Mouse (Mus musculus): ENCODE measurements around the gene Focad. TPM values are rescaled to one million over a fixed set of nuclear protein-coding genes. Genes with fewer than 3 reads are reported as not detected.
A peak's percentile ranks its signal among the peaks of the same experiment; 100 is the strongest.

Gene Focad
- polyA plus RNA-seq, 1 experiment from 2014 or later, result 18.0 TPM

GRCm38 (mm10) chr4:88396995-88397521, 302.6 kb downstream of the Focad start:
- no peak overlapping the region for H3K27ac ChIP-seq (replicated peaks; ENCODE audit: low read depth, low read length)

GRCm38 (mm10) chr4:88400302-88400991, 306.0 kb downstream of the Focad start:
- H3K27ac ChIP-seq (replicated peaks; ENCODE audit: low read depth, low read length), result no peak overlapping the region
- no peak for DNase-seq (ENCODE audit: low spot score)

More at GRCm38 (mm10) chr4:88396995-88397521, 302.6 kb downstream of the Focad start:
- H3K4me3 ChIP-seq (ENCODE audit: low read depth, low read length), result no peak overlapping the region
- no peak for DNase-seq (ENCODE audit: low spot score)
- no peak overlapping the region for H3K9ac ChIP-seq (replicated peaks; ENCODE audit: low read length)
- 82% methylated on average over 6 of the region's 6 CpGs for whole genome bisulfite sequencing
- no peaks in the 10 kb centered on the region for H3K4me1 ChIP-seq (ENCODE audit: control insufficient read depth, insufficient read depth, low read length)
- H3K9me3 ChIP-seq (replicated peaks; ENCODE audit: control insufficient read depth, low read length), result no peaks in the 10 kb centered on the region
- H3K27me3 ChIP-seq (ENCODE audit: control insufficient read depth, insufficient read depth, low read length), result no peaks in the 10 kb centered on the region
- ATAC-seq (replicated peaks; ENCODE audit: insufficient number of reproducible peaks, low FRiP score, low TSS enrichment, low read depth), result no peak
- no peaks in the 10 kb centered on the region for H3K36me3 ChIP-seq (replicated peaks; ENCODE audit: control insufficient read depth, insufficient read depth, low read depth, low read length)
- H3K4me2 ChIP-seq (ENCODE audit: low read depth, low read length), result no peak overlapping the region

GRCm38 (mm10) chr4:88400992-88401313, 306.5 kb downstream of the Focad start:
- Histone ChIP-seq H3K27ac (replicated peaks; ENCODE audit: low read depth, low read length) (no peak overlapping the region), H3K4me3 (ENCODE audit: low read depth, low read length) (no peak overlapping the region), H3K4me2 (ENCODE audit: low read depth, low read length) (no peak overlapping the region), H3K9me3 (replicated peaks; ENCODE audit: control insufficient read depth, low read length) (no peaks in the 10 kb centered on the region), H3K36me3 (replicated peaks; ENCODE audit: control insufficient read depth, insufficient read depth, low read depth, low read length) (no peaks in the 10 kb centered on the region), H3K4me1 (ENCODE audit: control insufficient read depth, insufficient read depth, low read length) (no peaks in the 10 kb centered on the region), H3K9ac (replicated peaks; ENCODE audit: low read length) (no peak overlapping the region), H3K27me3 (ENCODE audit: control insufficient read depth, insufficient read depth, low read length) (no peaks in the 10 kb centered on the region)
- DNase-seq (ENCODE audit: low spot score) (no peak), ATAC-seq (replicated peaks; ENCODE audit: insufficient number of reproducible peaks, low FRiP score, low TSS enrichment, low read depth) (no peak)
- 83% methylated on average over 7 of the region's 7 CpGs for WGBS

More at GRCm38 (mm10) chr4:88400302-88400991, 306.0 kb downstream of the Focad start:
- ATAC-seq (replicated peaks; ENCODE audit: insufficient number of reproducible peaks, low FRiP score, low TSS enrichment, low read depth), result no peak
- Histone ChIP-seq H3K9me3 (replicated peaks; ENCODE audit: control insufficient read depth, low read length) (no peaks in the 10 kb centered on the region), H3K27me3 (ENCODE audit: control insufficient read depth, insufficient read depth, low read length) (no peaks in the 10 kb centered on the region), H3K4me2 (ENCODE audit: low read depth, low read length) (no peak overlapping the region), H3K36me3 (replicated peaks; ENCODE audit: control insufficient read depth, insufficient read depth, low read depth, low read length) (no peaks in the 10 kb centered on the region), H3K4me3 (ENCODE audit: low read depth, low read length) (no peak overlapping the region), H3K4me1 (ENCODE audit: control insufficient read depth, insufficient read depth, low read length) (no peaks in the 10 kb centered on the region), H3K9ac (replicated peaks; ENCODE audit: low read length) (no peak overlapping the region)
- WGBS, result 80% methylated on average over 9 of the region's 9 CpGs

GRCm38 (mm10) chr4:88402884-88403283, 308.5 kb downstream of the Focad start:
- H3K9ac ChIP-seq (replicated peaks; ENCODE audit: low read length), result no peak overlapping the region
- H3K4me1 ChIP-seq (ENCODE audit: control insufficient read depth, insufficient read depth, low read length), result no peaks in the 10 kb centered on the region
- DNase-seq (ENCODE audit: low spot score) (no peak), ATAC-seq (replicated peaks; ENCODE audit: insufficient number of reproducible peaks, low FRiP score, low TSS enrichment, low read depth) (no peak)
- H3K27ac ChIP-seq (replicated peaks; ENCODE audit: low read depth, low read length), result no peak overlapping the region
- H3K27me3 ChIP-seq (ENCODE audit: control insufficient read depth, insufficient read depth, low read length), result no peaks in the 10 kb centered on the region
- no peaks in the 10 kb centered on the region for H3K36me3 ChIP-seq (replicated peaks; ENCODE audit: control insufficient read depth, insufficient read depth, low read depth, low read length)
- H3K4me2 ChIP-seq (ENCODE audit: low read depth, low read length), result no peak overlapping the region
- 91% methylated on average over 6 of the region's 6 CpGs for WGBS
- H3K4me3 ChIP-seq (ENCODE audit: low read depth, low read length), result no peak overlapping the region
- H3K9me3 ChIP-seq (replicated peaks; ENCODE audit: control insufficient read depth, low read length), result no peaks in the 10 kb centered on the region

- no peaks in the 10 kb centered on the region for H3K27me3 ChIP-seq (ENCODE audit: control insufficient read depth, insufficient read depth, low read length)
- 92% methylated on average over 4 of the region's 4 CpGs for WGBS
- no peak overlapping the region for H3K9ac ChIP-seq (replicated peaks; ENCODE audit: low read length)
- H3K4me3 ChIP-seq (ENCODE audit: low read depth, low read length), result no peak overlapping the region
- DNase-seq (ENCODE audit: low spot score), result peak; percentile 6
- no peak overlapping the region for H3K27ac ChIP-seq (replicated peaks; ENCODE audit: low read depth, low read length)
- no peak overlapping the region for H3K4me2 ChIP-seq (ENCODE audit: low read depth, low read length)
- no peak for ATAC-seq (replicated peaks; ENCODE audit: insufficient number of reproducible peaks, low FRiP score, low TSS enrichment, low read depth)
- no peaks in the 10 kb centered on the region for H3K9me3 ChIP-seq (replicated peaks; ENCODE audit: control insufficient read depth, low read length)
- H3K36me3 ChIP-seq (replicated peaks; ENCODE audit: control insufficient read depth, insufficient read depth, low read depth, low read length), result no peaks in the 10 kb centered on the region
- no peaks in the 10 kb centered on the region for H3K4me1 ChIP-seq (ENCODE audit: control insufficient read depth, insufficient read depth, low read length)
These were observed 312.7 kb downstream of the Focad start for GRCm38 (mm10) chr4:88406887-88407696.

GRCm38 (mm10) chr4:88409279-88409678, 314.9 kb downstream of the Focad start:
- WGBS, result 95% methylated on average over 4 of the region's 4 CpGs
- Histone ChIP-seq H3K4me2 (ENCODE audit: low read depth, low read length) (no peak overlapping the region), H3K9ac (replicated peaks; ENCODE audit: low read length) (no peak overlapping the region), H3K4me1 (ENCODE audit: control insufficient read depth, insufficient read depth, low read length) (no peaks in the 10 kb centered on the region), H3K9me3 (replicated peaks; ENCODE audit: control insufficient read depth, low read length) (no peaks in the 10 kb centered on the region), H3K36me3 (replicated peaks; ENCODE audit: control insufficient read depth, insufficient read depth, low read depth, low read length) (no peaks in the 10 kb centered on the region), H3K27me3 (ENCODE audit: control insufficient read depth, insufficient read depth, low read length) (no peaks in the 10 kb centered on the region), H3K27ac (replicated peaks; ENCODE audit: low read depth, low read length) (no peak overlapping the region), H3K4me3 (ENCODE audit: low read depth, low read length) (no peak overlapping the region)
- DNase-seq (ENCODE audit: low spot score) (no peak), ATAC-seq (replicated peaks; ENCODE audit: insufficient number of reproducible peaks, low FRiP score, low TSS enrichment, low read depth) (no peak)

- DNase-seq (ENCODE audit: low spot score) (no peak), ATAC-seq (replicated peaks; ENCODE audit: insufficient number of reproducible peaks, low FRiP score, low TSS enrichment, low read depth) (no peak)
- H3K27ac ChIP-seq (replicated peaks; ENCODE audit: low read depth, low read length), result no peak overlapping the region
- no peaks in the 10 kb centered on the region for H3K27me3 ChIP-seq (ENCODE audit: control insufficient read depth, insufficient read depth, low read length)
- no peaks in the 10 kb centered on the region for H3K4me1 ChIP-seq (ENCODE audit: control insufficient read depth, insufficient read depth, low read length)
- H3K4me3 ChIP-seq (ENCODE audit: low read depth, low read length), result no peak overlapping the region
- H3K9me3 ChIP-seq (replicated peaks; ENCODE audit: control insufficient read depth, low read length), result no peaks in the 10 kb centered on the region
- no peak overlapping the region for H3K9ac ChIP-seq (replicated peaks; ENCODE audit: low read length)
- no peaks in the 10 kb centered on the region for H3K36me3 ChIP-seq (replicated peaks; ENCODE audit: control insufficient read depth, insufficient read depth, low read depth, low read length)
- WGBS, result 84% methylated on average over 2 of the region's 2 CpGs
- H3K4me2 ChIP-seq (ENCODE audit: low read depth, low read length), result no peak overlapping the region
These were observed 317.9 kb downstream of the Focad start for GRCm38 (mm10) chr4:88412331-88412730.

GRCm38 (mm10) chr4:88415017-88415416, 320.6 kb downstream of the Focad start:
- Histone ChIP-seq H3K9ac (replicated peaks; ENCODE audit: low read length) (no peak overlapping the region), H3K27ac (replicated peaks; ENCODE audit: low read depth, low read length) (no peak overlapping the region), H3K4me3 (ENCODE audit: low read depth, low read length) (no peak overlapping the region), H3K36me3 (replicated peaks; ENCODE audit: control insufficient read depth, insufficient read depth, low read depth, low read length) (no peaks in the 10 kb centered on the region), H3K27me3 (ENCODE audit: control insufficient read depth, insufficient read depth, low read length) (no peaks in the 10 kb centered on the region), H3K9me3 (replicated peaks; ENCODE audit: control insufficient read depth, low read length) (no peaks in the 10 kb centered on the region), H3K4me1 (ENCODE audit: control insufficient read depth, insufficient read depth, low read length) (no peaks in the 10 kb centered on the region), H3K4me2 (ENCODE audit: low read depth, low read length) (no peak overlapping the region)
- 56% methylated on average over 2 of the region's 2 CpGs for WGBS
- DNase-seq (ENCODE audit: low spot score) (no peak), ATAC-seq (replicated peaks; ENCODE audit: insufficient number of reproducible peaks, low FRiP score, low TSS enrichment, low read depth) (no peak)

Measured in embryonic facial prominence, embryonic 11.5 days (tissue).